Mouse (Mus musculus): Measurements from ENCODE around the gene Prkcz. TPM values are rescaled to one million over a fixed set of nuclear protein-coding genes. Genes with fewer than 3 reads are reported as not detected.

Prkcz gene
- polyA plus RNA-seq, 1 experiment = 38.1 TPM

DNA sequence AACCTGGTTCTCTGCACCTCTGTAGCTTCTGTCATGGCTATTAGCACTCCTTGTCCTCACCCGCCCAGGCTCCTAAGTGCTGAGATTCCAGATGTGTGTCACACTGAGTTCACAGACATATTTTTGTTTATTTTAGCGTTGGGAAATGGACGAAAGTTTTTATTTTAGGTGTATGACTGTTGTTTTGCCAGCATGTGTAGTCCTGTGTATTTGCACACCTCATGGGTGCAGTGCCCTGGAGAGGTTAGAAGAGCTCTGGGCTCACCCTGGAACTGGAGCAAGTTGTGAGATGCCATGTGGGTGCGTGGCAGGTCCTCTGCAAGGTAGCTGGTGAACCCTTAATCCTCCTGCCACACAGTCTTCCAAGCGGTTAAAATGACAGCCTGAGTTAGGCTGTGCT lies 1.3 kb upstream of the Prkcz start:
- no peak for DNase-seq
- WGBS = 19% methylated on average over 5 of the region's 5 CpGs
- TF ChIP-seq POLR2A (IDR thresholded peaks at IDR 0.05; ENCODE audit: borderline replicate concordance, extremely low read depth, low read depth, low read length) (no peak), CTCF (IDR thresholded peaks at IDR 0.05; ENCODE audit: insufficient read depth, low read length) (no peak)
- H3K4me3 ChIP-seq (replicated peaks; ENCODE audit: extremely low read depth, low read depth, low read length) = no peak overlapping the region
- no peaks in the 10 kb centered on the region for H3K4me1 ChIP-seq (ENCODE audit: control insufficient read depth, insufficient read depth, low read length)

DNA sequence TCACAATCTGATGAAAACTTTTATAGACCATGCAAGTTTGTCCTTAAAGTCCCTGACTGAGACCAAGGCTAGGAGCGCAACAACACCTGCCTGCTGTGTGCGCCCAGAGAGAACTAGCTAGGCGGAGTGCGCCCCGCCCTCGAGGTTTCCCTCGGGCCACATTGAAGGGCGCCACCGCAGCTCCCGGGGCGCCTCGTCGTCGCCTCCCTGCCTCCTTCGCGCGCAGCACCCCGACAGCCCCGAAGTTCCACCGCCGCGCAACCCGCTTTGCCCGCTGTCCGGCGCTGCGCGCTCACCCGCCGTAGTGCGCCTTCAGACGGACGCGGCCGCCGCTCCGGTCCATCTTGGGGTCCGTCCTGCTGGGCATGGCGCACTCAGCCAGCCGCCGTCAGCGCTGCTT lies 305 bp downstream of the Prkcz start:
- TF ChIP-seq POLR2A (IDR thresholded peaks at IDR 0.05; ENCODE audit: borderline replicate concordance, extremely low read depth, low read depth, low read length) (no peak), CTCF (IDR thresholded peaks at IDR 0.05; ENCODE audit: insufficient read depth, low read length) (no peak)
- WGBS = 3% methylated on average over 42 of the region's 42 CpGs
- DNase-seq = no peak
- peak overlapping the region; percentile 62 for H3K4me3 ChIP-seq (replicated peaks; ENCODE audit: extremely low read depth, low read depth, low read length)
- no peaks in the 10 kb centered on the region for H3K4me1 ChIP-seq (ENCODE audit: control insufficient read depth, insufficient read depth, low read length)

DNA sequence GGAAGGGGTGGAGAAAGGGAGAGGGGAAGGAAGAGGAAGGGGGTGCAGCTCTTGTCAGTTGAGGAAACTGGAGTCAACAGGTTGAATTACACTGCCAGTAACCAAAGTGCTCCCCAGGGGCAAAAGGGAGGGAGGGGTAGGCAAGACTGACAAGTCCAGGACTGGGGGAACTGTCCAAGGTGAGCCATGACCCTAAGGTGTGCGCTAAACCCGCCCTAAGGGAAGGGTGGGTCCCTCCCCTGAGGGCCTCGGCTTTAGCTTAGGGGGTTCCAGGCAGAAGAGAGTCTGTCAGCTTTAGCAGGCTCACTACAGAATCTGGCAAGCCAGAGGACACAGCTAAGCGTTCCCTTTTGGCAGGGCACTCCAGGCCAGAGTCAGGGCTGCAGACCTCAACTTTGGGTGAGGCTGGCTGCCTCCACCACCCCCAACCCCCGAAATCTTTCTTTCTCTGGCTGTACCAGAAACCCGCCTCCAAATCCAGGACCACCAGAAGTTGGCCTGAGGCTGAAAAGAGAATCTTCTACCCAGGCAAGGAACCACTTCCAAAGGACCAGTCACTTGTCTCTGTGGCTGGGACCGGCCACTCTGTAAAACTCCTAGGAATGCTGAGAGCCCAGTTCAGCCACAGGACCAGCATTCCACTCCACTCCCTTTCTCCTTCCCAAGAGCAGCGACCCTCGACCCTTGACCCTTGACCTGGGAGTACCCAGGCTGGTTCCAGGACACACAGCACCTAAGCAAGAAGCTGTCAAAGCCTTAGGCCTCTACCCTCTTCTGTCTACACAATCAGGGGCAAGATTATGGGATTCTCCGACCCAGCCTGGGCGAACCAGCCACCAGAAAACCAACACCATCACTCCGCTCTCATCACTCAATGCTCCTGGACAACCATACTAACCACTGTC lies 1.3 kb downstream of the Prkcz start:
- TF ChIP-seq POLR2A (IDR thresholded peaks at IDR 0.05; ENCODE audit: borderline replicate concordance, extremely low read depth, low read depth, low read length) (no peak), CTCF (IDR thresholded peaks at IDR 0.05; ENCODE audit: insufficient read depth, low read length) (no peak)
- peak overlapping the region; percentile 14 for H3K4me3 ChIP-seq (replicated peaks; ENCODE audit: extremely low read depth, low read depth, low read length)
- no peaks in the 10 kb centered on the region for H3K4me1 ChIP-seq (ENCODE audit: control insufficient read depth, insufficient read depth, low read length)
- DNase-seq = peak; percentile 55
- 39% methylated on average over 12 of the region's 12 CpGs for WGBS

DNA sequence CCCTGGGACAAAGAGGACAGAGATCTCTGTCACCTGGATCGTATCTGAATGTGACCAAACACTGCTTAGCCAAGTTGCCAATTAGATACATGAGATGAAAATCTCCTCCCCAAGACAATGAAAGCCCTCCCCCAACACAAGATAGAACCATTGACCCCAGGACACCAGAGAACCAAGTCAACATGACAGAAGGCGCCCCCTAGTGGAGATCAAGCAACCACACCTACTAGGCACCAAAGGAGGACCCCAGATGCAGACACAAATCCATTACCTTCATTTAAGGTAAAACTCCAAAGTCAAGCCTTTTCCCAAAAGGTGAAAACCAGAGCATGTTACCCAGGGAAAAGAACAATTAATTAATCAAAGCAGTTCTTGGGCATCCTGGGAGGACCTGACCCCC lies 3.6 kb downstream of the Prkcz start:
- 51% methylated on average over 2 of the region's 2 CpGs for WGBS
- DNase-seq = no peak
- no peaks in the 10 kb centered on the region for H3K4me1 ChIP-seq (ENCODE audit: control insufficient read depth, insufficient read depth, low read length)
- TF ChIP-seq CTCF (IDR thresholded peaks at IDR 0.05; ENCODE audit: insufficient read depth, low read length) (peak; percentile 30; the same call in 1 of the 2 replicates), POLR2A (IDR thresholded peaks at IDR 0.05; ENCODE audit: borderline replicate concordance, extremely low read depth, low read depth, low read length) (no peak)
- no peak overlapping the region for H3K4me3 ChIP-seq (replicated peaks; ENCODE audit: extremely low read depth, low read depth, low read length)

DNA sequence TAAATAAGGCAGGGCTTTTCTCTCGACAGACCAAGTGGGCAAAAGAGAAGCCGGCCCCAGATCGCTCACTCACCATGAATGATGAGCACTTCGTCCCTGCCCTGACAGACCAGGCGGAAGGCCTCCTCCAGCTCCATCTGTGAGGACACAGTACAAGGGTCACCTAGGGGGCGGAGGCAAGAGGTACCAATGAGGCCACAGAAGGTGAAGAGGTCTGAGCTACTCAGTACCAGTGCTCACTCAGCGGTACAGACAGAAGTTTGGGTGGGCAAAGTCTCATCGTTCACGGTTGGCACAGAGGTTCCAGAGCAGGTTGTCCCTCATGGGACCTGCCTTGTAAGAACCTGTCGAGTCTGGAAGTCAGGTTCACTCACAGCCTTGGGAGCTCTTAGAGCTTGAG lies 4.8 kb downstream of the Prkcz start:
- TF ChIP-seq POLR2A (IDR thresholded peaks at IDR 0.05; ENCODE audit: borderline replicate concordance, extremely low read depth, low read depth, low read length) = no peak
- TF ChIP-seq CTCF (IDR thresholded peaks at IDR 0.05; ENCODE audit: insufficient read depth, low read length) = no peak
- WGBS = 79% methylated on average over 10 of the region's 10 CpGs
- Histone ChIP-seq H3K4me1 (ENCODE audit: control insufficient read depth, insufficient read depth, low read length) (no peaks in the 10 kb centered on the region), H3K4me3 (replicated peaks; ENCODE audit: extremely low read depth, low read depth, low read length) (no peak overlapping the region)
- DNase-seq = no peak

DNA sequence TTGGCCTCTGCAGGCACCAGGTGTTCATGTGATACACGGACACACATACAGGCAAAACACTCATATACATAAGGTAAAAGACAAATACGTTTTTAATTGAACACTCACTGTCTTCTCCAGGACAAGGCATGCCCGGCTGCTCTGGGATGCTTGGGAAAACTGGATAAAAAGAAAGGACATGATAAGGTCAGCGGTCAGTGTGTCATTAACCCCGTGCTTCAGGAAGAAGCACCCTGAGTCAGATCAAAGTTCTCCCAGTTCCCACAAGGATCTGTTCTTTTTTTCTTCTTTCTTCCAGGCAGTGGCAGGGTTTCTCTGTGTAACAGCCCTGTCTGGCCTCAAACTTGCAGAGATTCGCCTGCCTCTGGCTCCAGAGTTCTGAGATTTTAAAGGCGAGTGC lies 6.6 kb downstream of the Prkcz start:
- no peak for DNase-seq
- Histone ChIP-seq H3K4me1 (ENCODE audit: control insufficient read depth, insufficient read depth, low read length) (no peaks in the 10 kb centered on the region), H3K4me3 (replicated peaks; ENCODE audit: extremely low read depth, low read depth, low read length) (no peak overlapping the region)
- 70% methylated on average over 7 of the region's 7 CpGs for WGBS
- TF ChIP-seq CTCF (IDR thresholded peaks at IDR 0.05; ENCODE audit: insufficient read depth, low read length) (no peak), POLR2A (IDR thresholded peaks at IDR 0.05; ENCODE audit: borderline replicate concordance, extremely low read depth, low read depth, low read length) (no peak)

DNA sequence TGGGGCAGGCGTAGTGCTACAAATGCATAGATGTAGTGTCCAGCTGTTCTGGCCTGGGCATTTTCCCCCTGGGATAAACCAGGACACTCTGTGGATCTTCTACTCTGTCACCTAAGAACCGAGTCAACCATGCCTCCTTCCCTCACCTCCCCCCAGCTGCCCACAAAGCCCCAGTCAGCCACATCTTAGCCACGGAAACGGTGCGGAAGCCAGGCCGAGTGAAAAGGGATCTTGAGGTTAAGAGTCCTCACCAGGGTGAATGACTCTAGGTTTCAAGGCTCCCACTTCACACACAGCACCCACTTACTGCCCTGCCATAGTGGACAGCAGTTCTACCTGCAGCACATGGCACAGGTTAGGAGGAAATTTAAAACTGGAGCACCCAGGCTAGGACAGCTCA lies 7.1 kb downstream of the Prkcz start:
- 66% methylated on average over 6 of the region's 6 CpGs for WGBS
- no peak for DNase-seq

DNA sequence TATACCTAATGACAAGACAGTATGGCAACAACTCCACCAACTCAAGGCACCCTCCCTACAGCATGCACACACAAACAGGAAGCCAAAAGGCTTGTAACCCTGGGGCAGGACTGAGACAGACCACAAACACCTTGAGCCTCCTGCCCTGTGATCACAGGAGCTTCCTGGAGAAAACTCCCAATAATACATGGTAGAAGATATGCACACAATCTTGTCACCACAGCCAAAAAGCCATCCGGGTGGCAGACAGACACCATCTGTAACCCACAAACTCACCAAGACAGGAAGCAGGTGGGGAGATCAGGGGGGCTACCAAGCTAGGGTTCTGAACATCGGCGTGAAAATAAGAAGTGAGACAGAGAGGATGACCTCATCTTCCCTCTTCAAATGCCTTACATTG lies 8.6 kb downstream of the Prkcz start:
- TF ChIP-seq POLR2A (IDR thresholded peaks at IDR 0.05; ENCODE audit: borderline replicate concordance, extremely low read depth, low read depth, low read length) = no peak
- no peak for TF ChIP-seq CTCF (IDR thresholded peaks at IDR 0.05; ENCODE audit: insufficient read depth, low read length)
- no peak for DNase-seq
- 66% methylated on average over 3 of the region's 3 CpGs for WGBS
- Histone ChIP-seq H3K4me1 (ENCODE audit: control insufficient read depth, insufficient read depth, low read length) (no peaks in the 10 kb centered on the region), H3K4me3 (replicated peaks; ENCODE audit: extremely low read depth, low read depth, low read length) (no peak overlapping the region)

More for the DNA sequence above, 7.1 kb downstream of the Prkcz start:
- H3K4me3 ChIP-seq (replicated peaks; ENCODE audit: extremely low read depth, low read depth, low read length) = no peak overlapping the region
- no peak for TF ChIP-seq CTCF (IDR thresholded peaks at IDR 0.05; ENCODE audit: insufficient read depth, low read length)
- TF ChIP-seq POLR2A (IDR thresholded peaks at IDR 0.05; ENCODE audit: borderline replicate concordance, extremely low read depth, low read depth, low read length) = no peak
- no peaks in the 10 kb centered on the region for H3K4me1 ChIP-seq (ENCODE audit: control insufficient read depth, insufficient read depth, low read length)

DNA sequence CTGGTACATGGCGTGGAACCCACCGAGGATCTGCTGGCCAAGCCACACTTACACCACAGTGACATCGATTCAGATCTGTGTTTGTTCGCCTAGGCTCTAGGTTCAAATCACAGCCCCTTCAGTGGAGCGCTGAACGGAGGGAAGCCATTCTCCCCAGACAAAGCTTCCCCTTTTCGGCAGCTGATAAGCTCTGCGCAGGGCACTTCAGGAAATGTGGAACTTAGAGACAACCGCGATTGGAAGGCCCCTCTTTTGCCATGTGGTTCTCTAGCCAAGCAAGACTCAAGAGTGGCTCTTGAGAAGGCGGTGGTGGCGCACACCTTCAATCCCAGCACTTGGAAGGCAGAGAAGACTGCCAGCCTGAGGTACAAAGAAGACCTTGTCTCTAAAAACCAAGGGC lies 14.8 kb downstream of the Prkcz start:
- WGBS = 64% methylated on average over 12 of the region's 12 CpGs

DNA sequence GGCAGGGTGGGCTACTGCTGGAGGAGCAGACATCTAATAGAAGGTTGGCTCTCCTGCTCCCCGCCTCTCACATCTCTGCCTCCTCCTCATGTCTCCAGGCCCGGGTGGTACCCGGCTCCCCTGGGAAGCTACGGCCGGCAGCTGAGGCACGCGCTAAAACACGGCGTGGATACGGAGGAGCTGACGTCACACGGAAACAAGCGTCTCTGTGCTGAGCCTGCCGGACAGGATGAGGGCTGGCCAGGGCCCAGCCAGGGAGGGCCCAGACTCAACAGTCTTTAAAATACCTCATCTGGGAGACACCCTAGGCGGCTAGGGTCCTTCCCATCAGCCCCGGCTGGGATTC lies 15.6 kb downstream of the Prkcz start:
- no peak for DNase-seq

More for the DNA sequence above, 14.8 kb downstream of the Prkcz start:
- Histone ChIP-seq H3K4me1 (ENCODE audit: control insufficient read depth, insufficient read depth, low read length) (no peaks in the 10 kb centered on the region), H3K4me3 (replicated peaks; ENCODE audit: extremely low read depth, low read depth, low read length) (no peak overlapping the region)
- TF ChIP-seq POLR2A (IDR thresholded peaks at IDR 0.05; ENCODE audit: borderline replicate concordance, extremely low read depth, low read depth, low read length) = no peak
- no peak for TF ChIP-seq CTCF (IDR thresholded peaks at IDR 0.05; ENCODE audit: insufficient read depth, low read length)
- no peak for DNase-seq

More for the DNA sequence above, 15.6 kb downstream of the Prkcz start:
- no peak for TF ChIP-seq POLR2A (IDR thresholded peaks at IDR 0.05; ENCODE audit: borderline replicate concordance, extremely low read depth, low read depth, low read length)
- no peak for TF ChIP-seq CTCF (IDR thresholded peaks at IDR 0.05; ENCODE audit: insufficient read depth, low read length)
- Histone ChIP-seq H3K4me3 (replicated peaks; ENCODE audit: extremely low read depth, low read depth, low read length) (peak overlapping the region; percentile 0), H3K4me1 (ENCODE audit: control insufficient read depth, insufficient read depth, low read length) (no peaks in the 10 kb centered on the region)
- 9% methylated on average over 16 of the region's 16 CpGs for WGBS
